Mouse (Mus musculus) layer of hippocampus, adult 2 months (tissue): ENCODE data around the gene Dusp2. TPM values are rescaled to one million over a fixed set of nuclear protein-coding genes. Genes with fewer than 3 reads are reported as not detected.

ENCODE experiments used
- DNase-seq, 2 experiments: peaks; one replicate each; pipeline ENCODE4 v3.0.0; 2022; ENCODE audit warnings: low spot score in 2 of 2
- H3K27ac ChIP-seq: fragments of 200-600 bp; 2 replicates; pipeline ENCODE4 v1.8.1; 2022
- H3K4me3 ChIP-seq: fragments of 200-600 bp; 2 replicates; pipeline ENCODE4 v1.8.1; 2022; ENCODE audit warnings: mild to moderate bottlenecking
- CTCF ChIP-seq: fragments of 200-600 bp; conservative IDR thresholded peaks from 2 replicates; pipeline ENCODE4 v1.8.1; 2022; ENCODE audit warnings: antibody characterized with exemption, mild to moderate bottlenecking, moderate library complexity
- total RNA-seq, 2 experiments: library from RNA; stranded (reverse); gene quantifications; 2 replicates each; pipeline ENCODE4 v1.2.3; 2021

The Dusp2 gene
- total RNA-seq, 2 experiments from 2014 or later = 1.6 to 2.0 TPM

GRCm38 (mm10) chr2:127362459-127363281 is 26.7 kb downstream of the Dusp2 start, which contains the start of gene Adra2b:
Gene Adra2b (plus strand): TSS chr2:127363208.
- H3K27ac ChIP-seq = no peak within 1 kb of the TSS
- peak; percentile 72 to 86 for DNase-seq
- TF ChIP-seq CTCF = peak; percentile 73
- peak within 1 kb of the TSS; percentile 46 for H3K4me3 ChIP-seq

GRCm38 (mm10) chr2:127363282-127363652 is 27.3 kb downstream of the Dusp2 start:
- peak overlapping the region; percentile 46 for H3K4me3 ChIP-seq
- no peak overlapping the region for H3K27ac ChIP-seq
- DNase-seq = no peak
- TF ChIP-seq CTCF = no peak

DNA sequence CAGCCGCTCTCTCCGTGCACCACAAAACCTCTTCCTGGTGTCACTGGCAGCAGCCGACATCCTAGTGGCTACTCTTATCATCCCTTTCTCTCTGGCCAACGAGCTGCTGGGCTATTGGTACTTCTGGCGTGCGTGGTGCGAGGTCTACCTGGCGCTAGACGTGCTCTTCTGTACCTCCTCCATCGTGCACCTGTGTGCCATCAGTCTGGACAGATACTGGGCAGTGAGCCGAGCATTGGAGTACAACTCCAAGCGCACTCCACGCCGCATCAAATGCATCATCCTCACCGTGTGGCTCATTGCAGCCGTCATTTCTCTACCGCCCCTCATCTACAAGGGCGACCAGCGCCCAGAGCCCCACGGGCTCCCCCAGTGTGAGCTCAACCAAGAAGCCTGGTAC is 27.7 kb downstream of the Dusp2 start:
- no peak for DNase-seq
- Histone ChIP-seq H3K4me3 (peak overlapping the region; percentile 46; the same call in 1 of the 2 replicates), H3K27ac (no peak overlapping the region)
- TF ChIP-seq CTCF = no peak

DNA sequence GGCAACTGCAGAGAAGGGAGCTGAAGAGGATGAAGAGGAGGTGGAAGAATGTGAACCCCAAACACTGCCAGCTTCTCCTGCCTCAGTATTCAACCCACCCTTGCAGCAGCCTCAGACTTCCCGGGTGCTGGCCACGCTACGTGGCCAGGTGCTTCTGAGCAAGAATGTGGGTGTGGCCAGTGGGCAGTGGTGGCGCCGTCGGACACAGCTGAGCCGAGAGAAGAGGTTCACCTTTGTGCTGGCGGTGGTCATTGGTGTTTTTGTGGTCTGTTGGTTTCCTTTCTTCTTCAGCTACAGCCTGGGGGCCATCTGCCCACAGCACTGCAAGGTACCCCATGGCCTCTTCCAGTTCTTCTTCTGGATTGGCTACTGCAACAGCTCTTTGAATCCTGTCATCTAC is 28.5 kb downstream of the Dusp2 start:
- no peak overlapping the region for H3K4me3 ChIP-seq
- TF ChIP-seq CTCF = no peak
- no peak overlapping the region for H3K27ac ChIP-seq
- no peak for DNase-seq

DNA sequence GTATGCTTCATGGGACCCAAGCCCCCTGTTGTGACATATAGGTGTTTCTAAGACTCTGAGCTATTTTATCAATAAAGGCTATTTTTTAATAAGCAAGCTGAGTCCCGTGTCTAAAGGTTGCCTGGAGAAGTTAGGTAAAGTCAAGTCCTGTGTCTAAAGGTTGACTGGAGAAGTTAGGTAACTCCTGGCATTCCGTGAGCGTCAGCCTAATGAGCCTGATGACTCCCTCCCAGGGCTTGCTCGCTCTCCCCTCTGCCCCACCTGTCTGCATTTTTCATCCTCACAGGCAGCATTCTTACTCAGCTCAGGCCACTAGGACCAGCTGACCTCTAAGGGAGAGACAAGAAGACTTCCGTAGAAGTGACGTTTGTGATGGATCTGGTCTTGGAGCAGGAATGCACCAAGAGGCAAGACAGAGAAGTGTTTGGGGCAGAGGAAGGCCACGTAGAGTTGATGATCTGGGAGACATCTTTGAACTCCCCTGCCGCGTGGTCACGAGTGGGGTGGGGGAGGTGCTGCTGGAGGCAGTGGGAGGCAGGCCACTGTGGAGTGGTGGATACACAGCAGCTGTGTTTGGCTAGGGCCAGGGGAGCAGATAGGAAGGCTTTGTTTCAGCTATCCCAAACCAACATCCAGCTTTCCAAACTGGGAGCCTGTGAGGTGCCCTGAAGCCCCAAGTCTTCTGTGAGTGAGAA is 31.3 kb downstream of the Dusp2 start:
- no peak overlapping the region for H3K4me3 ChIP-seq
- H3K27ac ChIP-seq = no peak overlapping the region
- no peak for DNase-seq
- no peak for TF ChIP-seq CTCF

GRCm38 (mm10) chr2:127369703-127370376 is 33.9 kb downstream of the Dusp2 start:
- H3K27ac ChIP-seq = no peak overlapping the region
- TF ChIP-seq CTCF = no peak
- no peak for DNase-seq
- H3K4me3 ChIP-seq = no peak overlapping the region

DNA sequence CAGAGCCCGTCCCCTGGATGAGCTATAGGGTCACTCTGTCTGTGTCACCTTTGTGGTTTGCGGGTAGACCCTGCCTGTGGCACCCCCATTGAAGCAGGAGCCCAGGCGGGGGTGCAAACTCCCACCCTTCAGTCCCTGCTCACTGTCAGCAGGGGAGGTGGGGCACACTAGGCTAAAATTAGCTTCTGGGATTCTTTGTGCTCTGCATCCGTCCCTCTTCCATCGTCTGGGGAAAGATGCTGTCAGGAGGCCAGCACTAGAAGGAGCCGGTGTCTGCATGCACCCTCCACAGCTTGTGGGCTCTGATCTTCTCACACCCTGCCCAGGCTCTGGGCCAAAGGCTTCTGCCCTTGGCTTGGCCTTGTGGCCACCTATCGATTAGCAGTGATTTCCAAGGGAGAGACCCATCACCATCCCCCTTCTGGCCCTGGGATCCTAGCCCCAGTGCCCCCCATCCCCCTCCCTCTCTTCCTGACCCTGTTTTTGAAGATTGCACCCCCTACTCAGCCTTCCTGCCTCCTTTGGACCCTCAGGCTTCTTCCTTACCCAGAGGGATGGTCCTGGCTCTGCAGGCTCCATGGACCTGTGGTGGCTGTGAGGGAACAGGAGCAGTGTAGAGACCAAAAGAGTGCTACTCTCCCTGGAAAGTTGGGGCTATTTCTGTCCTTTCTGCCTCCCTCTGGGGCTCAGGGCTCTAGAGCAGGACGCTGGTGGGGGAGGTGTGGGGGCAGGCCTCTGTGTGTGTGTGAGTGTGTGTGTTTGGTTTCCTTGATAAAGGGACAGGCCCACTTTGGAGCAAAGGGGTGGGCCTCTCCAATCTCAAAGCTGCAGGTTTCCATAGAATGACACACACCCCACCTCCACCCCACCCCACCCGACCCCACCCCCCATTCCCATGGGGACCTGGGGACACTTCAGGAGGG is 34.9 kb downstream of the Dusp2 start:
- no peak for TF ChIP-seq CTCF
- no peak overlapping the region for H3K4me3 ChIP-seq
- DNase-seq = no peak
- no peak overlapping the region for H3K27ac ChIP-seq

DNA sequence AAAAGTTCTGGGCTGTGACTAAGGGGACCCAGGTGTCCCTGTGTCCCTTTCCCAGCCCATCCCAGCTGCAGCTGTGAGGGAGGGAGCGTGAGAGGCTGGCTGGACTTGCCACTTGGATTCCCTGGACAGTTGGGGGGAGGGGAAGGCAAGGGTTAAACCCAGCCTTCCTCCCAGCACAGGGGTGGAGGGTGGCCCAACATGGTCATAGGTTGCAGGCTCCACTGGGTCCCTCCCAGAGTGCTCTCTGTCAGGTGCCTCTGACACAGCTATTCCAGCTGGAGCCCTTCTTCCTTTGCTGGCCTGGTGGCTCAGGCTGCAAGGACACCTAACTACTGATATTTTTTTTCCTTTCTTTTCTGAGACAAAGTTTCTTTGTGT is 35.5 kb downstream of the Dusp2 start:
- no peak for DNase-seq
- no peak overlapping the region for H3K27ac ChIP-seq
- no peak overlapping the region for H3K4me3 ChIP-seq
- TF ChIP-seq CTCF = no peak

DNA sequence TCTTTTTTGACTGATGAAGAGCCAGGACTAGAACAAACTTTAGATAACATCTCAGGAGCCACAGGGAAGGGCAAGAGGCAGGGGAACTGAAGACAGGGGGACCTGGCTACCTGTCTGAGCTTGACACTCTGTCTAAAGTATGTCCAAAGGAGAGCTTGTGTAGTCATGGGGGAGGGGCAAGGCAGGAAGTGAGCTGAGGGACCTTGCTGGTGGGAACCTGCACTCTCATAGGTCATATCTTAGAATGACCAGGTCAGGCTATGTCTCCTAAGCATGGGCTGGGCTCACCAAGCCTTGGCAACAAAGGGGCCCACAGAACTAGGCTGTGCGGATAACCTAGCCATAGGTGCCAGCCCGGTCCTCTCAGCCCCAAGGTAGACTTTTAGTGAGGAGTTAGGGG is 36.1 kb downstream of the Dusp2 start:
- no peak for TF ChIP-seq CTCF
- DNase-seq = no peak
- H3K27ac ChIP-seq = no peak overlapping the region
- H3K4me3 ChIP-seq = no peak overlapping the region

DNA sequence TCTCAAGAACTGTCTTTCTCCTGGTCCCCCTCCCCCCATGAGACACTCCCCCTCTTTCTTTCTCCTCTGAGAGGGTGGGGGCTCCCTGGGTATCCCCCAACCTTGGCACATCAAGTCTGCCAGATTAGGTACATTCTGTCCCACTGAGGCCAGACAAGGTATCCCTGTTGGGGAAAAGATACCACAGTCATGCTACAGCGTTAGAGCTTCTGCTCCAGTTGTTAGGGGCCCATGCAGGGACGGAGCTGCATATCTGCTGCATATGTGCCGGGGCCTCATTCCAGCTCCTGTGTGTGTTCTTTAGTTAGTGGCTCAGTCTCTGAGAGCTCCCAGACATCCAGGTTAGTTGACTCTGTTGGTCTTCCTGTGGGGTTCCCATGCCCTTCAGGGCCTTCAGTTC is 38.2 kb downstream of the Dusp2 start:
- DNase-seq = no peak
- no peak overlapping the region for H3K27ac ChIP-seq
- H3K4me3 ChIP-seq = no peak overlapping the region
- no peak for TF ChIP-seq CTCF

DNA sequence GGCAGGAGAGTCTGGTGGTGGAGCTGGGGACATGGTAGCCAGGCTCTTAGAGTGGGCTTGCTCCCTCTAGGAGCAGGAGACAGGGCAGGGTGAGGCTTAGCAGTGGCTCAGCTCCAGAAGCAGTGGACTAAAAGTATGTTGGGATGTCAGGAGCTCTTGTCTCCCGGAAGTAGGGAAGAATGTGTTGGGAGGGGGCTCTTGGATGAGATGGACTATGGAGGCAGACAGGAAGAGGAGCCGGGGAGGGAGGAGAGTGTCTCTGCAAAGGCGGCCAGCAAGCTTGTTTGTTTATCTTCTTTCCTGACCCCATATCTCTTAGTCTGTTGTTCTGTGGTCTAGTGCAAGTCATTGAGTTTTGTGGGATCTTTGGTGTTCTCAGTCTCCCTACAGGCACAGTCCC is 39.1 kb downstream of the Dusp2 start:
- DNase-seq = no peak
- TF ChIP-seq CTCF = no peak
- H3K4me3 ChIP-seq = no peak overlapping the region
- no peak overlapping the region for H3K27ac ChIP-seq

- peak; percentile 60 for TF ChIP-seq CTCF
Observed at GRCm38 (mm10) chr2:127375759-127376341, 39.9 kb downstream of the Dusp2 start.

More at GRCm38 (mm10) chr2:127375759-127376341, 39.9 kb downstream of the Dusp2 start:
- Histone ChIP-seq H3K4me3 (no peak overlapping the region), H3K27ac (no peak overlapping the region)
- DNase-seq = no peak
